Mouse (Mus musculus) embryonic fibroblast, embryonic 13.5 days (primary cell): ENCODE results near the gene Tppp3.

ENCODE experiments used
- CTCF ChIP-seq: IDR thresholded peaks from 2 replicates; pipeline ENCODE4 v1.5.1; 2011; ENCODE audit warnings: mild to moderate bottlenecking, control low read depth, low read length, moderate library complexity, borderline replicate concordance; ENCODE audit not compliant: insufficient read depth
- POLR2A ChIP-seq: IDR thresholded peaks from 2 replicates; pipeline ENCODE4 v1.6.1; 2011; ENCODE audit warnings: low read depth, mild to moderate bottlenecking, control low read depth, low read length, moderate library complexity

GRCm38 (mm10) chr8:105520521-105520920 lies 49.2 kb upstream of the Tppp3 start:
- TF ChIP-seq POLR2A (no peak), CTCF (no peak)
